Mouse (Mus musculus) midbrain, embryonic 16.5 days (tissue): ENCODE measurements around the gene Cul1. TPM values are rescaled to one million over a fixed set of nuclear protein-coding genes. Genes with fewer than 3 reads are reported as not detected.

ENCODE experiments used
- ATAC-seq: fragments of 200-750 bp; cut with Nextera tagmentation; 2 replicates; pipeline ENCODE4 v1.8.0; 2017; ENCODE audit warnings: moderate TSS enrichment
- H3K27ac ChIP-seq: fragments of 300-500 bp; sonication (generic); 2 replicates; pipeline ENCODE4 v1.5.1; 2014; ENCODE audit warnings: mild to moderate bottlenecking, low read length, mixed read lengths
- H3K27me3 ChIP-seq: fragments of 300-500 bp; sonication (generic); 2 replicates; pipeline ENCODE4 v1.6.1; 2014; ENCODE audit warnings: low read depth, low read length, mixed read lengths; ENCODE audit not compliant: control insufficient read depth, insufficient read depth
- H3K36me3 ChIP-seq: fragments of 300-500 bp; sonication (generic); 2 replicates; pipeline ENCODE4 v1.6.1; 2014; ENCODE audit warnings: mild to moderate bottlenecking, low read length, moderate library complexity, mixed read lengths; ENCODE audit not compliant: control insufficient read depth, insufficient read depth
- H3K4me1 ChIP-seq: fragments of 300-500 bp; sonication (generic); 2 replicates; pipeline ENCODE4 v1.6.1; 2014; ENCODE audit warnings: mild to moderate bottlenecking, low read length, mixed read lengths; ENCODE audit not compliant: control insufficient read depth, insufficient read depth
- H3K4me2 ChIP-seq: fragments of 300-500 bp; sonication (generic); 2 replicates; pipeline ENCODE4 v1.6.1; 2014; ENCODE audit warnings: mild to moderate bottlenecking, low read length, mixed read lengths
- H3K4me3 ChIP-seq: fragments of 300-500 bp; sonication (generic); 2 replicates; pipeline ENCODE4 v1.5.1; 2014; ENCODE audit warnings: low read depth, mild to moderate bottlenecking, low read length, moderate library complexity, mixed read lengths
- H3K9ac ChIP-seq: fragments of 300-500 bp; sonication (generic); 2 replicates; pipeline ENCODE4 v1.6.1; 2014; ENCODE audit warnings: low read depth, low read length, mixed read lengths
- H3K9me3 ChIP-seq: fragments of 300-500 bp; sonication (generic); replicated peaks from 2 replicates; pipeline ENCODE4 v1.6.1; 2014; ENCODE audit warnings: mild to moderate bottlenecking, low read length, mixed read lengths; ENCODE audit not compliant: control insufficient read depth, poor library complexity, severe bottlenecking
- WGBS: fragments of 180-500 bp; shearing (Covaris S2); extraction: QIAGEN DNeasy Blood & Tissue Kit; methylation state at CpG from one replicate; pipeline ENCODE4 v1.1.7; 2014; 5-methylcytosine and 5-hydroxymethylcytosine counted together
- polyA plus RNA-seq: library from polyadenylated mRNA; unstranded; fragments of >200 nt; fragmentation: Nextera tagmentation; extraction: Ambion mirVana; gene quantifications from 2 replicates; pipeline ENCODE4 v1.2.1, GENCODE M21; 2015

Cul1 gene
- polyA plus RNA-seq, 1 experiment from 2014 or later, result 130 TPM

GRCm38 (mm10) chr6:47565326-47566035 lies 112.3 kb downstream of the Cul1 start:
- Histone ChIP-seq H3K9ac (no peak overlapping the region), H3K4me2 (no peak overlapping the region), H3K4me1 (no peaks in the 10 kb centered on the region; the same call in 1 of the 2 replicates), H3K36me3 (peaks cover 19% of the 10 kb centered on the region), H3K9me3 (no peaks in the 10 kb centered on the region), H3K4me3 (no peak overlapping the region), H3K27ac (no peak overlapping the region), H3K27me3 (no peaks in the 10 kb centered on the region)
- ATAC-seq, result no peak
- 69% methylated on average over 1 of the region's 1 CpGs for WGBS

- no peak overlapping the region for H3K4me3 ChIP-seq
- peaks cover 13% of the 10 kb centered on the region for H3K36me3 ChIP-seq
- H3K4me2 ChIP-seq, result no peak overlapping the region
- 91% methylated on average over 2 of the region's 2 CpGs for WGBS
- H3K27ac ChIP-seq, result no peak overlapping the region
- no peaks in the 10 kb centered on the region for H3K9me3 ChIP-seq
- H3K9ac ChIP-seq, result no peak overlapping the region
- no peaks in the 10 kb centered on the region for H3K27me3 ChIP-seq
- H3K4me1 ChIP-seq, result no peaks in the 10 kb centered on the region
- no peak for ATAC-seq
Measured at GRCm38 (mm10) chr6:47572887-47573286, 119.7 kb downstream of the Cul1 start.

Other genes with a start within 250 kb of the Cul1 start
- gene Ezh2, start 141.9 kb downstream of the Cul1 start, polyA plus RNA-seq, result 54.5 and 67.2 TPM in 2 replicates